8 mouse cellular contexts compared by ENCODE assay signal in genomic region chr16:20761681-20762080, GRCm38 (mm10). TPM values are rescaled to one million over a fixed set of nuclear protein-coding genes. Genes with fewer than 3 reads are reported as not detected.
DNase-seq lines count a peak whose midpoint lies in the region.

No protein-coding gene starts in this region.

- intact Hi-C loops in heart, postnatal 36 days (cut with DNase I), result loop anchor here (1.0 to 5.0 kb wide), 2 partner anchors 37 to 264 kb away; partner anchors contain the start of gene Eif2b5

- peak; percentile 68 for DNase-seq in gastrocnemius, adult 18-20 months (ENCODE audit: low spot score)
- DNase-seq in gastrocnemius, postnatal 25 days, result no peak
- DNase-seq in right cerebral cortex, postnatal 4 days, result peak; percentile 49
- DNase-seq in right cerebral cortex, postnatal 14 days, result no peak
- peak; percentile 73 for DNase-seq in cerebellum, adult 8-10 months
- peak; percentile 45 to 67 for DNase-seq in heart, postnatal 36 days
- peak; percentile 81 for DNase-seq in lung, postnatal 36 days
- no peak for DNase-seq in T-cell, adult 2 months (ENCODE audit: low spot score)

RNA-seq across cellular contexts. Expression of gene Thpo, which starts 27.4 kb away (rescaled TPM):
- total RNA-seq in gastrocnemius, adult 18-20 months (2021), result 10 to 100 TPM in 1 of 2 experiments, 1 to 10 TPM in 1; 6.2 to 10.4 TPM
- 1 to 10 TPM; 2.1 to 3.0 TPM for total RNA-seq in gastrocnemius, postnatal 25 days (2021)
- total RNA-seq in heart, postnatal 36 days (2021), result under 1 TPM in 1 of 2 experiments, not detected in 1; 0.25 TPM

RNA-seq across cellular contexts. Expression of gene Chrd, which starts 28.8 kb away (rescaled TPM):
- 1 to 10 TPM; 2.1 to 3.1 TPM for total RNA-seq in gastrocnemius, adult 18-20 months (2021)
- total RNA-seq in gastrocnemius, postnatal 25 days (2021), result 1 to 10 TPM; 3.2 to 3.6 TPM
- total RNA-seq in heart, postnatal 36 days (2021), result 1 to 10 TPM; 2.1 to 2.5 TPM

RNA-seq across cellular contexts. Expression of gene Clcn2, which starts 44.1 kb away (rescaled TPM):
- 1 to 10 TPM in 1 of 2 experiments, under 1 TPM in 1; 0.64 to 1.1 TPM for total RNA-seq in gastrocnemius, adult 18-20 months (2021)
- 1 to 10 TPM; 2.0 to 3.2 TPM for total RNA-seq in gastrocnemius, postnatal 25 days (2021)
- total RNA-seq in heart, postnatal 36 days (2021), result 1 to 10 TPM; 2.3 to 2.6 TPM

RNA-seq across cellular contexts. Expression of gene Polr2h, which starts 44.2 kb away (rescaled TPM):
- 1 to 10 TPM; 7.8 to 9.5 TPM for total RNA-seq in gastrocnemius, adult 18-20 months (2021)
- total RNA-seq in gastrocnemius, postnatal 25 days (2021), result 1 to 10 TPM; 8.2 to 8.3 TPM
- 10 to 100 TPM; 10.5 to 12.4 TPM for total RNA-seq in heart, postnatal 36 days (2021)

Comparison
In these comparisons a context has a peak if more than half of its experiments do, and no peak if none do; other contexts are left out.
1. DNase-seq: peak in gastrocnemius, adult 18-20 months (single experiment), right cerebral cortex, postnatal 4 days (single experiment), cerebellum, adult 8-10 months (single experiment), heart, postnatal 36 days (2 of 2) and lung, postnatal 36 days (single experiment); none in gastrocnemius, postnatal 25 days (single experiment), right cerebral cortex, postnatal 14 days (single experiment) and T-cell, adult 2 months (single experiment).